Mouse (Mus musculus): ENCODE data around the gene 1700025C18Rik.

The 1700025C18Rik gene

GRCm38 (mm10) chr2:165090650-165091049 lies at the start of gene 1700025C18Rik:
Gene 1700025C18Rik (minus strand): TSS chr2:165090750.
- DNase-seq (ENCODE audit: low spot score), result no peak

- DNase-seq (ENCODE audit: low spot score), result no peak
Observed at GRCm38 (mm10) chr2:165136049-165136448, 45.5 kb upstream of the 1700025C18Rik start.

- no peak for DNase-seq (ENCODE audit: low spot score)
Observed at GRCm38 (mm10) chr2:165133566-165133965, 43.0 kb upstream of the 1700025C18Rik start.

GRCm38 (mm10) chr2:165131428-165131827 lies 40.9 kb upstream of the 1700025C18Rik start:
- no peak for DNase-seq (ENCODE audit: low spot score)

- no peak for DNase-seq (ENCODE audit: low spot score)
Observed at GRCm38 (mm10) chr2:165129189-165129588, 38.6 kb upstream of the 1700025C18Rik start.

- DNase-seq (ENCODE audit: low spot score), result no peak
Observed at GRCm38 (mm10) chr2:165126896-165127562, 36.5 kb upstream of the 1700025C18Rik start.

- no peak for DNase-seq (ENCODE audit: low spot score)
Observed at GRCm38 (mm10) chr2:165121206-165121840, 30.8 kb upstream of the 1700025C18Rik start.

- DNase-seq (ENCODE audit: low spot score), result no peak
Observed at GRCm38 (mm10) chr2:165120765-165121164, 30.2 kb upstream of the 1700025C18Rik start.

GRCm38 (mm10) chr2:165113733-165114132 lies 23.2 kb upstream of the 1700025C18Rik start:
- DNase-seq (ENCODE audit: low spot score), result no peak

- peak; percentile 85 for DNase-seq (ENCODE audit: low spot score)
Observed at GRCm38 (mm10) chr2:165112149-165112548, 21.6 kb upstream of the 1700025C18Rik start.

GRCm38 (mm10) chr2:165106585-165106984 lies 16.0 kb upstream of the 1700025C18Rik start:
- DNase-seq (ENCODE audit: low spot score), result no peak

- DNase-seq (ENCODE audit: low spot score), result no peak
Observed at GRCm38 (mm10) chr2:165105513-165106079, 15.0 kb upstream of the 1700025C18Rik start.

- DNase-seq (ENCODE audit: low spot score), result no peak
Observed at GRCm38 (mm10) chr2:165102920-165103319, 12.4 kb upstream of the 1700025C18Rik start.

- DNase-seq (ENCODE audit: low spot score), result no peak
Observed at GRCm38 (mm10) chr2:165100749-165101148, 10.2 kb upstream of the 1700025C18Rik start.

GRCm38 (mm10) chr2:165098861-165099260 lies 8.3 kb upstream of the 1700025C18Rik start:
- DNase-seq (ENCODE audit: low spot score), result no peak

GRCm38 (mm10) chr2:165096367-165096766 lies 5.8 kb upstream of the 1700025C18Rik start:
- DNase-seq (ENCODE audit: low spot score), result no peak

- DNase-seq (ENCODE audit: low spot score), result no peak
Observed at GRCm38 (mm10) chr2:165092393-165092792, 1.8 kb upstream of the 1700025C18Rik start.

GRCm38 (mm10) chr2:165091433-165091965 lies 949 bp upstream of the 1700025C18Rik start:
- DNase-seq (ENCODE audit: low spot score), result no peak

- DNase-seq (ENCODE audit: low spot score), result no peak
Observed at GRCm38 (mm10) chr2:165089470-165089869, 1.1 kb downstream of the 1700025C18Rik start.

GRCm38 (mm10) chr2:165086634-165087033 lies 3.9 kb downstream of the 1700025C18Rik start:
- DNase-seq (ENCODE audit: low spot score), result no peak

- DNase-seq (ENCODE audit: low spot score), result no peak
Observed at GRCm38 (mm10) chr2:165081257-165081656, 9.3 kb downstream of the 1700025C18Rik start.

GRCm38 (mm10) chr2:165080657-165081056 lies 9.9 kb downstream of the 1700025C18Rik start:
- no peak for DNase-seq (ENCODE audit: low spot score)

- no peak for DNase-seq (ENCODE audit: low spot score)
Observed at GRCm38 (mm10) chr2:165078605-165079004, 11.9 kb downstream of the 1700025C18Rik start.
